Mouse (Mus musculus): ENCODE measurements around the gene Pcgf1. TPM values are rescaled to one million over a fixed set of nuclear protein-coding genes. Genes with fewer than 3 reads are reported as not detected.
A peak's percentile ranks its signal among the peaks of the same experiment; 100 is the strongest.

Gene Pcgf1
- polyA plus RNA-seq, 1 experiment from 2014 or later: 22.6 TPM

MicroRNA genes within 50 kb of the gene (microRNA counts, 519-probe panel; counts per million panel counts)
- microRNA mmu-miR-3470a+mmu-miR-3470b: 1,561 counts per million, percentile 7 among the panel's probes with 10 or more counts

Small RNAs within 50 kb of the gene (microRNA-seq; reads per million reads assigned to microRNA genes)
- gene Mir3470a (ENCODE audit: borderline number of aligned reads) (not detected), gene Mir7040 (ENCODE audit: borderline number of aligned reads) (not detected)

Other genes starting within 250 kb of the Pcgf1 start
- gene Sema4f, start 138.1 kb upstream of the Pcgf1 start, polyA plus RNA-seq (2014; fragmentation: Nextera tagmentation; extraction: Ambion mirVana): 2.1 and 3.5 TPM in 2 replicates
- 0.28 and 0.65 TPM in 2 replicates for gene M1ap, start 131.0 kb upstream of the Pcgf1 start, polyA plus RNA-seq (2014; fragmentation: Nextera tagmentation; extraction: Ambion mirVana)
- 6.7 and 8.7 TPM in 2 replicates for gene Dok1, start 44.4 kb upstream of the Pcgf1 start, polyA plus RNA-seq (2014; fragmentation: Nextera tagmentation; extraction: Ambion mirVana)
- 19.7 and 21.4 TPM in 2 replicates for gene Loxl3, start 43.7 kb upstream of the Pcgf1 start, polyA plus RNA-seq (2014; fragmentation: Nextera tagmentation; extraction: Ambion mirVana)
- 118 and 121 TPM in 2 replicates for gene Aup1, start 23.3 kb upstream of the Pcgf1 start, polyA plus RNA-seq (2014; fragmentation: Nextera tagmentation; extraction: Ambion mirVana)
- gene Htra2, start 22.6 kb upstream of the Pcgf1 start, polyA plus RNA-seq (2014; fragmentation: Nextera tagmentation; extraction: Ambion mirVana): 43.0 and 46.3 TPM in 2 replicates
- 0.65 and 0.67 TPM in 2 replicates for gene Dqx1, start 20.0 kb upstream of the Pcgf1 start, polyA plus RNA-seq (2014; fragmentation: Nextera tagmentation; extraction: Ambion mirVana)
- 2.9 and 3.4 TPM in 2 replicates for gene Tlx2, start 7.6 kb upstream of the Pcgf1 start, polyA plus RNA-seq (2014; fragmentation: Nextera tagmentation; extraction: Ambion mirVana)
- gene Lbx2, start 8.5 kb downstream of the Pcgf1 start, polyA plus RNA-seq (2014; fragmentation: Nextera tagmentation; extraction: Ambion mirVana): 0.71 and 0.87 TPM in 2 replicates
- 1.3 and 3.4 TPM in 2 replicates for gene Ccdc142, start 23.7 kb downstream of the Pcgf1 start, polyA plus RNA-seq (2014; fragmentation: Nextera tagmentation; extraction: Ambion mirVana)
- gene Gm42688, start 23.7 kb downstream of the Pcgf1 start, polyA plus RNA-seq (2014; fragmentation: Nextera tagmentation; extraction: Ambion mirVana): 2.1 TPM in 2 replicates
- 136 and 145 TPM in 2 replicates for gene Mrpl53, start 31.2 kb downstream of the Pcgf1 start, polyA plus RNA-seq (2014; fragmentation: Nextera tagmentation; extraction: Ambion mirVana)
- 48.7 and 49.3 TPM in 2 replicates for gene Mogs, start 37.6 kb downstream of the Pcgf1 start, polyA plus RNA-seq (2014; fragmentation: Nextera tagmentation; extraction: Ambion mirVana)
- gene Wbp1, start 43.7 kb downstream of the Pcgf1 start, polyA plus RNA-seq (2014; fragmentation: Nextera tagmentation; extraction: Ambion mirVana): 61.8 and 82.1 TPM in 2 replicates
- 13.6 and 14.1 TPM in 2 replicates for gene Ino80b, start 47.6 kb downstream of the Pcgf1 start, polyA plus RNA-seq (2014; fragmentation: Nextera tagmentation; extraction: Ambion mirVana)
- gene Rtkn, start 57.6 kb downstream of the Pcgf1 start, polyA plus RNA-seq (2014; fragmentation: Nextera tagmentation; extraction: Ambion mirVana): 25.8 and 30.4 TPM in 2 replicates
- gene Wdr54, start 78.5 kb downstream of the Pcgf1 start, polyA plus RNA-seq (2014; fragmentation: Nextera tagmentation; extraction: Ambion mirVana): 5.8 and 7.0 TPM in 2 replicates
- 3.1 and 6.3 TPM in 2 replicates for gene 1700003E16Rik, start 78.5 kb downstream of the Pcgf1 start, polyA plus RNA-seq (2014; fragmentation: Nextera tagmentation; extraction: Ambion mirVana)
- gene Dctn1, start 88.1 kb downstream of the Pcgf1 start, polyA plus RNA-seq (2014; fragmentation: Nextera tagmentation; extraction: Ambion mirVana): 84.5 and 101 TPM in 2 replicates
- gene Slc4a5, start 142.0 kb downstream of the Pcgf1 start, polyA plus RNA-seq (2014; fragmentation: Nextera tagmentation; extraction: Ambion mirVana): 0.47 and 0.57 TPM in 2 replicates
- gene Mthfd2, start 248.0 kb downstream of the Pcgf1 start, polyA plus RNA-seq (2014; fragmentation: Nextera tagmentation; extraction: Ambion mirVana): 34.6 and 40.8 TPM in 2 replicates
- gene Mob1a, start 248.1 kb downstream of the Pcgf1 start, polyA plus RNA-seq (2014; fragmentation: Nextera tagmentation; extraction: Ambion mirVana): 80.3 and 80.7 TPM in 2 replicates